10 mouse cellular contexts compared by ENCODE assay signal in genomic region chr13:6532683-6533082, GRCm38 (mm10). TPM values are rescaled to one million over a fixed set of nuclear protein-coding genes. Genes with fewer than 3 reads are reported as not detected.
DNase-seq lines count a peak whose midpoint lies in the region.
"Had no signal": no experiment of that assay in that cellular context is flagged by ENCODE, and none has a peak within 500 bp of the region (broad histone marks: within the 10 kb centered on the region; RNA-seq: fewer than 3 reads in every experiment).

No protein-coding gene starts in this region.

- H3K4me3 ChIP-seq in forebrain, embryonic 10.5 days: no peak overlapping the region
- H3K4me3 ChIP-seq: megakaryocyte, embryonic 14.5 days; stomach, embryonic 15.5 days had no signal

- 95% methylated on average over 1 of the region's 1 CpGs for WGBS in forebrain, embryonic 10.5 days

- DNase-seq in cerebellum, adult 8-10 months: peak; percentile 16
- no peak for DNase-seq in cerebellum, adult 9-11 months
- DNase-seq in thymus, postnatal 14 days: peak; percentile 26
- no peak for DNase-seq in thymus, adult 18-20 months
- DNase-seq in kidney, adult 9 months: peak; percentile 60
- peak; percentile 50 for DNase-seq in testis, postnatal 10 days (ENCODE audit: low spot score)
- DNase-seq in forebrain, embryonic 10.5 days (ENCODE audit: extremely low spot score, low spot score): no peak
- no peak for DNase-seq in ovary, postnatal 14 days (ENCODE audit: low spot score)

- H3K4me1 ChIP-seq in forebrain, embryonic 10.5 days: no peaks in the 10 kb centered on the region
- H3K4me1 ChIP-seq: megakaryocyte, embryonic 14.5 days; stomach, embryonic 15.5 days had no signal

- H3K9me3 ChIP-seq in forebrain, embryonic 10.5 days: no peaks in the 10 kb centered on the region
- H3K9me3 ChIP-seq: megakaryocyte, embryonic 14.5 days; stomach, embryonic 15.5 days had no signal

- no peak overlapping the region for H3K27ac ChIP-seq in forebrain, embryonic 10.5 days
- H3K27ac ChIP-seq: stomach, embryonic 15.5 days had no signal

- H3K36me3 ChIP-seq in forebrain, embryonic 10.5 days (replicated peaks): no peaks in the 10 kb centered on the region
- H3K36me3 ChIP-seq: stomach, embryonic 15.5 days had no signal

- no peaks in the 10 kb centered on the region for H3K27me3 ChIP-seq in forebrain, embryonic 10.5 days (ENCODE audit: poor library complexity, severe bottlenecking)
- H3K27me3 ChIP-seq: megakaryocyte, embryonic 14.5 days; stomach, embryonic 15.5 days had no signal

RNA-seq across cellular contexts. Expression of gene Pitrm1, which starts 15.3 kb away (rescaled TPM):
- 120 and 121 TPM in 2 replicates for polyA plus RNA-seq in forebrain, embryonic 10.5 days (2016; fragmentation: Nextera tagmentation; extraction: Ambion mirVana)

Comparison
In these comparisons a context has a peak if more than half of its experiments do, and no peak if none do; other contexts are left out.
1. DNase-seq: peak in cerebellum, adult 8-10 months (single experiment), thymus, postnatal 14 days (single experiment), kidney, adult 9 months (single experiment) and testis, postnatal 10 days (single experiment); none in cerebellum, adult 9-11 months (single experiment), thymus, adult 18-20 months (0 of 2), forebrain, embryonic 10.5 days (single experiment) and ovary, postnatal 14 days (single experiment).